Mouse (Mus musculus) liver, postnatal 0 days (tissue): ENCODE data around the gene Jpt1. TPM values are rescaled to one million over a fixed set of nuclear protein-coding genes. Genes with fewer than 3 reads are reported as not detected.
"Not testable (repeated sequence)": the region's sequence is repeated elsewhere in the genome, so short reads cannot be mapped to it uniquely, and the experiment has no call there.

ENCODE experiments used
- ATAC-seq: fragments of 200-750 bp; cut with Nextera tagmentation; 2 replicates; pipeline ENCODE4 v1.8.0; 2017; ENCODE audit warnings: mild to moderate bottlenecking, moderate library complexity
- DNase-seq: peaks from one replicate; pipeline ENCODE4 v3.0.0-alpha.2; 2016
- H3K27ac ChIP-seq: fragments of 300-500 bp; sonication (generic); 2 replicates; pipeline ENCODE4 v1.5.1; 2014; ENCODE audit warnings: antibody characterized with exemption, moderate library complexity, mild to moderate bottlenecking, low read depth
- H3K27me3 ChIP-seq: fragments of 300-500 bp; sonication (generic); 2 replicates; pipeline ENCODE4 v1.6.1; 2014; ENCODE audit warnings: low read length, control low read depth, mixed read lengths; ENCODE audit not compliant: insufficient read depth
- H3K36me3 ChIP-seq: fragments of 300-500 bp; sonication (generic); replicated peaks from 2 replicates; pipeline ENCODE4 v1.6.1; 2014; ENCODE audit warnings: mild to moderate bottlenecking, control low read depth, low read length, moderate library complexity, mixed read lengths; ENCODE audit not compliant: insufficient read depth
- H3K4me1 ChIP-seq: fragments of 300-500 bp; sonication (generic); 2 replicates; pipeline ENCODE4 v1.6.1; 2014; ENCODE audit warnings: antibody characterized with exemption, mild to moderate bottlenecking, control low read depth; ENCODE audit not compliant: insufficient read depth
- H3K4me2 ChIP-seq: fragments of 300-500 bp; sonication (generic); 2 replicates; pipeline ENCODE4 v1.6.1; 2014; ENCODE audit warnings: low read depth, mild to moderate bottlenecking, low read length, moderate library complexity, mixed read lengths
- H3K4me3 ChIP-seq: fragments of 300-500 bp; sonication (generic); 2 replicates; pipeline ENCODE4 v1.5.1; 2014; ENCODE audit warnings: low read depth, low read length
- H3K9ac ChIP-seq: fragments of 300-500 bp; sonication (generic); replicated peaks from 2 replicates; pipeline ENCODE4 v1.6.1; 2014; ENCODE audit warnings: mild to moderate bottlenecking, moderate library complexity
- H3K9me3 ChIP-seq: fragments of 300-500 bp; sonication (generic); 2 replicates; pipeline ENCODE4 v1.6.1; 2016; ENCODE audit warnings: mild to moderate bottlenecking, control low read depth, low read length, mixed read lengths
- CTCF ChIP-seq: sonication (generic); IDR thresholded peaks from 2 replicates; pipeline ENCODE4 v1.5.1; 2016; ENCODE audit warnings: antibody characterized with exemption, low read depth
- EP300 ChIP-seq: IDR thresholded peaks from 2 replicates; pipeline ENCODE4 v1.6.1; 2016; ENCODE audit warnings: antibody characterized with exemption, low read depth, mild to moderate bottlenecking
- WGBS: fragments of 180-500 bp; shearing (Covaris S2); extraction: QIAGEN DNeasy Blood & Tissue Kit; methylation state at CpG from one replicate; pipeline ENCODE4 v1.1.7; 2014; ENCODE audit not compliant: insufficient replicate concordance; 5-methylcytosine and 5-hydroxymethylcytosine counted together
- polyA plus RNA-seq: library from polyadenylated mRNA; unstranded; fragments of >200 nt; fragmentation: Nextera tagmentation; extraction: Ambion mirVana; gene quantifications from 2 replicates; pipeline ENCODE4 v1.2.1, GENCODE M21; 2015

Gene Jpt1
- polyA plus RNA-seq, 1 experiment from 2014 or later: 114 TPM

DNA sequence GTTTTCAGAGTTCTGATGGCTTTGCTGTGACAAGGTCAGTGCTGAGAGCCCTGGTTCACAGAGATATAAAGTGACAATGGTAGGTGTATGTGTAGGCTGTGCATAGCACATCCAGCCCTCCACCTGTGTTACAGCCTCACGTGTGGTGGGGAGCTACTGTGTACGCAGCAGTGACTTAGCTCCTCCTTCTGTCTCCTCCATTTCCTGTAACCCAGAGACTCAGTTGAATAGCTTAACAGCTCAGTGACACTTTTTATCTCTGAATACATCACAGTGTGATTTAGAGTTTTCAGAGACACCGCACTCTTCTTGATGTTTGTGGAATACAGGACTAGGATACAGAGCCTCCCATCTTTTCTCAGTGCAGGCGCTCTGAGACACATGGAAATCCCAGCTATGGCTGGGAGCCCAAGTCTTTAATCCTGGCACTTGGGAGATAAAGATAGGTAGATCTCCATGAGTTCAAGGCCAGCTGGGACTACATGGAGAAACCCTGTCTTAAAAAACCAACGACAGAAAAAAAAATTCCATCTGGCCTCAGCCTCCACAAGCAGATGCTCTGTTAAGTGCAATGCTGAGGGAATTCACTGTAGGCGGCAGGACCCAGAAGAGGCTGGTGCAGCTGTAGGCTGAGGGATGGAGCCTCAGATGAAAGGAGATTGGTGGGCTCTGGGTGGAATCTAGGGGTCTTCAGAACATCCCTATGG is 32.5 kb downstream of the Jpt1 start:
- H3K4me1 ChIP-seq: peaks cover 7% of the 10 kb centered on the region
- WGBS: 72% methylated on average over 6 of the region's 6 CpGs
- no peak for DNase-seq
- H3K27ac ChIP-seq: no peak overlapping the region
- no peaks in the 10 kb centered on the region for H3K9me3 ChIP-seq
- TF ChIP-seq EP300 (no peak), CTCF (no peak)
- no peak overlapping the region for H3K4me3 ChIP-seq
- H3K27me3 ChIP-seq: no peaks in the 10 kb centered on the region
- H3K9ac ChIP-seq: no peak overlapping the region
- H3K4me2 ChIP-seq: no peak overlapping the region
- no peak for ATAC-seq
- no peaks in the 10 kb centered on the region; the same call in none of the 2 replicates for H3K36me3 ChIP-seq

DNA sequence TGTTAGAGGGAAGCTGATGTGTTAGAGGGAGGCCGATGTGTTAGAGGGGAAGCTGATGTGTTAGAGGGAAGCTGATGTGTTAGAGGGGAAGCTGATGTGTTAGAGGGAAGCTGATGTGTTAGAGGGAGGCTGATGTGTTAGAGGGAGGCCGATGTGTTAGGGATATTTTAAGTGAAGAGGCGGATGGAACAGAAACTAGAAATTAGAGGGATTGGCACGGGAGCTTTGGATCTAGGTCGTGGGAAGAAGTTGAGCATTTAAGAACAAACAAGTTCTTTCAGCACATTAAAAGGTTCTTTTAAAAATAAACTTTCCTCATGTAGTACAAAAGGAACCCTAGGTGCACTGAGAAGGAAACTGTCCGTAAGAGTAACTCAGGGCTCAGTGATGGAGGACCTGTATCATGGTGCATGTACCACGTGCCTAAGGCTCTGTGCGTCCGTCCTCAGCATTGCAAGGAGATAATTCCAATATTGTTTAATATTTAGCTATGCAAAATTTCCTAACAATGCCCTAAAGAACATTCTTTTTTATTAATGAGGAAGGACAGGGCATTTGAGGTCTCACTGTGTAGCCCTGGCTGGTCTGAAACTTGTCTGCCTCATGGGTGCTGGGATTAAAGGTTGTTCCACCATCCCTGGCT is 35.8 kb downstream of the Jpt1 start:
- ATAC-seq: no peak
- no peaks in the 10 kb centered on the region for H3K27me3 ChIP-seq
- WGBS: 68% methylated on average over 9 of the region's 9 CpGs
- no peak overlapping the region for H3K4me2 ChIP-seq
- H3K4me3 ChIP-seq: 0 out of 2 replicates have a peak overlapping the region, but pooled peaks have one; percentile 4
- H3K9me3 ChIP-seq: no peaks in the 10 kb centered on the region
- TF ChIP-seq CTCF: no peak
- peak overlapping the region; percentile 8; the same call in 1 of the 2 replicates for H3K27ac ChIP-seq
- no peak overlapping the region for H3K9ac ChIP-seq
- H3K36me3 ChIP-seq: no peaks in the 10 kb centered on the region; the same call in none of the 2 replicates
- peaks cover 27% of the 10 kb centered on the region for H3K4me1 ChIP-seq
- DNase-seq: no peak

DNA sequence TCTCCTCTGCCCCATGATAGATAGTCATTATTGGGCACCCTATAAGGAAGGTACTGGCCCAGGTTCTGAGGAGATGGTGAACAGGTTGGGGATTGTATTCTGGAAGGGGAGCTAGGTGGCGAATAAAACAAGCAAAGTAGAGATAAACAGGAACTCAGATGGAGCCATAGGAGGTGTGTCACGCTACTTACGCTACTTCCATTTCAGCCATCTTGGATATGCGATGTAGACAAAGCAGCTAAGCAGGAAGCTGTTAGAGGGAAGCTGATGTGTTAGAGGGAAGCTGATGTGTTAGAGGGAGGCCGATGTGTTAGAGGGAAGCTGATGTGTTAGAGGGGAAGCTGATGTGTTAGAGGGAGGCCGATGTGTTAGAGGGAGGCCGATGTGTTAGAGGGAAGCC is 36.8 kb downstream of the Jpt1 start:
- not testable (repeated sequence) for H3K27me3 ChIP-seq, ATAC-seq, H3K36me3 ChIP-seq, DNase-seq, H3K9me3 ChIP-seq
- peak overlapping the region; percentile 9; the same call in 1 of the 2 replicates for H3K4me3 ChIP-seq
- H3K27ac ChIP-seq: peak overlapping the region; percentile 55
- 0 out of 2 replicates have a peak overlapping the region, but pooled peaks have one; percentile 74 for H3K9ac ChIP-seq
- 49% methylated on average over 7 of the region's 7 CpGs for WGBS
- H3K4me1 ChIP-seq: peaks cover 30% of the 10 kb centered on the region
- H3K4me2 ChIP-seq: peak overlapping the region; percentile 84; the same call in 1 of the 2 replicates

DNA sequence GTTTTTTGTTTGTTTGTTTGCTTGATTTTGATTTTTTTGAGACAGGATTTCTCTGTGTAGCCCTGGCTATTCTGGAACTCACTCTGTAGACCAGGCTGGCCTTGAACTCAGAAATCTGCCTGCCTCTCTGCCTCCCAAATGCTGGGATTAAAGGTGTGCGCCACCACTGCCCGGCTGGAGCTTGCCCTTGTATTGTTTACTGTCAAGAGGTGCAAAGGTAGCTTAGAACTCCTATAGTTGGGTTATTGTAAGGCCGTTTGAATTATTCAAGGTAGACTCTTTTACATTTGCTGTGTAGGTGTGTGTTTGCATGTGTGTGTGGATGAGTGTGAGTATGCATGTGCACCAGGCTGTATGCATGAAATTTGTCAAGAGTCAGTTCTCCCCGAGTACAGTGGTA is 37.6 kb downstream of the Jpt1 start:
- peak overlapping the region; percentile 84 for H3K4me2 ChIP-seq
- peak overlapping the region; percentile 50 for H3K27ac ChIP-seq
- peaks cover 30% of the 10 kb centered on the region for H3K4me1 ChIP-seq
- ATAC-seq, H3K9me3 ChIP-seq, H3K27me3 ChIP-seq, H3K36me3 ChIP-seq, DNase-seq: not testable (repeated sequence)
- peak overlapping the region; percentile 69 for H3K4me3 ChIP-seq
- peak overlapping the region; percentile 74 for H3K9ac ChIP-seq
- WGBS: 63% methylated on average over 4 of the region's 4 CpGs

DNA sequence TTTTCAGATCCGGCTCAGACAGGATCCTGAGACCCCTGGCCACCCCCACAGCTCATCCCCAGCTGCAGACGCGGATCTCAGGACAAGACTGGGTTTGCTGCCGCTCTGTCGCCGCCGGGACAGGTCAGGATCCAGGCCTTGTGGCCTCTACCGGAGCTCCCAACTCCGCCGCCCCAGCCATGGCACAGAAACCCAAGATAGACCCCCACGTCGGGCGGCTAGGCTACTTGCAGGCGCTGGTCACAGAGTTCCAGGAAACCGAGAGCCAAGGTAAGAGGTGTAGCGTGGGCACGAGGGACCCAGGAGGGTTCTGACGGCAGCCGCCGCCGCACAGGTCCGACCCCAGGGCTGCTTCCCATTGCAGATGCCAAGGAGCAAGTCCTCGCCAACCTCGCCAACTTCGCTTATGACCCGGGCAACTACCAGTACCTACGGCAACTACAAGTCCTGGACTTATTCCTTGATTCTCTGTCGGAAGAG is 38.4 kb downstream of the Jpt1 start:
- H3K9ac ChIP-seq: peak overlapping the region; percentile 74
- peak overlapping the region; percentile 74 for H3K27ac ChIP-seq
- no peaks in the 10 kb centered on the region; the same call in none of the 2 replicates for H3K36me3 ChIP-seq
- H3K4me1 ChIP-seq: peaks cover 30% of the 10 kb centered on the region
- peak; percentile 30 for ATAC-seq
- H3K4me2 ChIP-seq: peak overlapping the region; percentile 84
- no peak for TF ChIP-seq CTCF
- TF ChIP-seq EP300: peak; percentile 7
- H3K9me3 ChIP-seq: no peaks in the 10 kb centered on the region
- H3K4me3 ChIP-seq: peak overlapping the region; percentile 69
- H3K27me3 ChIP-seq: no peaks in the 10 kb centered on the region
- no peak for DNase-seq
- 1% methylated on average over 28 of the region's 28 CpGs for WGBS

- no peaks in the 10 kb centered on the region for H3K9me3 ChIP-seq
- peak within 1 kb of the TSS; percentile 84 for H3K4me2 ChIP-seq
- no peaks in the 10 kb centered on the region for H3K27me3 ChIP-seq
- H3K4me3 ChIP-seq: peak within 1 kb of the TSS; percentile 69
- peak; percentile 95 for DNase-seq
- no peaks in the 10 kb centered on the region; the same call in none of the 2 replicates for H3K36me3 ChIP-seq
- peaks cover 30% of the 10 kb centered on the region for H3K4me1 ChIP-seq
- peak; percentile 7 for TF ChIP-seq EP300
- no peak for TF ChIP-seq CTCF
- peak; percentile 96 for ATAC-seq
- peak within 1 kb of the TSS; percentile 74 for H3K9ac ChIP-seq
- WGBS: 2% methylated on average over 26 of the region's 26 CpGs
- H3K27ac ChIP-seq: peak within 1 kb of the TSS; percentile 74
These were observed 39.0 kb downstream of the Jpt1 start, which contains the start of gene Armc7 for GRCm38 (mm10) chr11:115475025-115475757. TSS of gene Armc7 (plus strand) at chr11:115475667.
